7 mouse cellular contexts compared by ENCODE assay signal in the genomic region with DNA sequence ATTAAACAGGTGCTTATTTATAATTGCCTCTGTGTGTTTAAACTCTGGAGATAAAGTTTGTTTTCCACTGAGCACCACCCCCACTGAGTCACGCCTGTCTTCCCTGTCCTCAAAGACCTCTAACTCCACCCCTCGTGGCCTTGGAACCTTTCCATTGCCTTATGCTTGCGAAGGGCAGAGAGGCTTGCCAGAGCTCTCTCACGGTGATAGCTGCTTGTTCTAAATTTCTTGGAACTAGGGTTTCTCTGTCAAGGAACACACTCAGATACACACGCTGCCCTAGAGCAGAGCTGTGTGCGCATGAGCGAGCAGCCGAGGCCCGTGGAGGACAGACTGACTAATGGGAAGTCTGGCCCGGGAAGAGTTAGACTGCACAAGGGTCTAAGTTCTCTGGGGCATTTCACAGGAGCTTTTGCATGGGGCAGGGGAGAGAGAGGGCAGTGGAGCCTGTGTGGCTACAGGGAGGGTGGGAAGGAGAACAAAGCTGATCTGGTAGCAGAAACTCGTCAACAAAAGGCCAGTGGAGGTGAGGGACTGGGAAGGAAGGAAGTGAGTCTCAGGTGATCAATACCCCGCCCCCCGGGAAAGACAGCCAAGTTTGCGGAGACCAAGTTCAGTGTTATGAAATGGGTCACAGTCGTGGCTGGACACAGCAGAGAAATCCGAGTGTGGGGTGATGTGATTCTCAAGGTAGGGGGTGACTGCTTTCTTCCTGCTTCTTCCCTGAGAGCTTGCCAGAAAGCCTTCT. TPM values are rescaled to one million over a fixed set of nuclear protein-coding genes. Genes with fewer than 3 reads are reported as not detected.
DNase-seq lines count a peak whose midpoint lies in the region; ATAC-seq and TF ChIP-seq lines count a peak whose summit lies in the region.

No protein-coding gene starts in this region.

- H3K79me3 ChIP-seq in C2C12 (ENCODE audit: low read depth), result peaks cover 6% of the 10 kb centered on the region

- H3K9me3 ChIP-seq in CH12.LX (replicated peaks; ENCODE audit: low read length), result no peaks in the 10 kb centered on the region
- H3K9me3 ChIP-seq in heart, postnatal 0 days (replicated peaks; ENCODE audit: control insufficient read depth, low read length), result no peaks in the 10 kb centered on the region
- no peaks in the 10 kb centered on the region for H3K9me3 ChIP-seq in liver, postnatal 0 days (ENCODE audit: low read length)

- in situ Hi-C loops in CH12.LX (cut with MboI; ENCODE audit: low pct_ligation_motif_present, low pct_unique_long_range_greater_than_20kb, low sequenced_read_pairs), result no loop called here

- dilution Hi-C loops in CH12.LX (cut with MboI; ENCODE audit: extremely low pct_ligation_motif_present, extremely low pct_unique_long_range_greater_than_20kb, low sequenced_read_pairs), result no loop called here

- peak; percentile 92 for ATAC-seq in heart, postnatal 0 days (ENCODE audit: insufficient read depth, low read depth)
- ATAC-seq in liver, postnatal 0 days, result peak; percentile 83
- ATAC-seq in inflammation-experienced regulatory T-cells, adult 6 months, result no peak

- H3K4me2 ChIP-seq in CH12.LX (ENCODE audit: insufficient read depth, low read depth, poor library complexity, severe bottlenecking), result no peak overlapping the region
- peak overlapping the region; percentile 55 for H3K4me2 ChIP-seq in heart, postnatal 0 days (ENCODE audit: low read depth, low read length)
- H3K4me2 ChIP-seq in liver, postnatal 0 days (ENCODE audit: low read depth, low read length), result peak overlapping the region; percentile 70

- peak overlapping the region; percentile 21 for H3ac ChIP-seq in C2C12 (ENCODE audit: control insufficient read depth, insufficient read length, low read depth)

- H3K27me3 ChIP-seq in C2C12 (ENCODE audit: control insufficient read depth, insufficient read depth, insufficient read length) (no peaks in the 10 kb centered on the region), CH12.LX (replicated peaks) (no peaks in the 10 kb centered on the region)
- no peaks in the 10 kb centered on the region for H3K27me3 ChIP-seq in heart, postnatal 0 days (ENCODE audit: control insufficient read depth, insufficient read depth, low read length)
- no peaks in the 10 kb centered on the region for H3K27me3 ChIP-seq in liver, postnatal 0 days (ENCODE audit: insufficient read depth, low read length)

- peaks cover 15 to 53% of the 10 kb centered on the region in 2 experiments for H3K4me1 ChIP-seq in CH12.LX (ENCODE audit: control insufficient read depth in 1 of 2, insufficient read depth in 2 of 2)
- peaks cover 52% of the 10 kb centered on the region for H3K4me1 ChIP-seq in heart, postnatal 0 days (ENCODE audit: control insufficient read depth, insufficient read depth)
- peaks cover 29% of the 10 kb centered on the region for H3K4me1 ChIP-seq in liver, postnatal 0 days (ENCODE audit: insufficient read depth)

- no peak for TF ChIP-seq RAD21 in CH12.LX (IDR thresholded peaks at IDR 0.05; ENCODE audit: low read depth, low read length)

- WGBS in heart, postnatal 0 days, result 23% methylated on average over 16 of the region's 16 CpGs
- WGBS in liver, postnatal 0 days (ENCODE audit: insufficient replicate concordance), result 20% methylated on average over 16 of the region's 16 CpGs

- no peak overlapping the region for H3K9ac ChIP-seq in CH12.LX (ENCODE audit: insufficient read depth, low read depth)
- peak overlapping the region; percentile 43 for H3K9ac ChIP-seq in heart, postnatal 0 days (replicated peaks; ENCODE audit: low read depth, low read length)
- H3K9ac ChIP-seq in liver, postnatal 0 days (replicated peaks), result peak overlapping the region; percentile 58

- DNase-seq in CH12.LX (ENCODE audit: extremely low read depth), result no peak
- peak; percentile 42 for DNase-seq in cerebellum, adult 9-10 months
- DNase-seq in heart, postnatal 0 days (ENCODE audit: low spot score), result peak; percentile 94
- DNase-seq in liver, postnatal 0 days, result peak; percentile 70
- peak; percentile 67 for DNase-seq in yolk sac, embryonic 10.5 days (ENCODE audit: low spot score)

- H3K4me3 ChIP-seq in C2C12 (ENCODE audit: insufficient read depth, poor library complexity, severe bottlenecking), result peak overlapping the region; percentile 8
- H3K4me3 ChIP-seq in CH12.LX (replicated peaks in 1 of 3; ENCODE audit: low read depth in 2 of 3, low read length in 2 of 3, poor library complexity in 1 of 3), result peak overlapping the region in 1 of 3 experiments; percentile 33
- peak overlapping the region; percentile 12 for H3K4me3 ChIP-seq in heart, postnatal 0 days (ENCODE audit: low read depth, low read length)
- peak overlapping the region; percentile 40 for H3K4me3 ChIP-seq in liver, postnatal 0 days (ENCODE audit: low read depth, low read length)

- TF ChIP-seq EP300 in CH12.LX (IDR thresholded peaks at IDR 0.05; ENCODE audit: low read length), result no peak
- peak; percentile 80 for TF ChIP-seq EP300 in heart, postnatal 0 days (IDR thresholded peaks at IDR 0.05; ENCODE audit: low read depth)
- peak; percentile 30; the same call in 1 of the 2 replicates for TF ChIP-seq EP300 in liver, postnatal 0 days (IDR thresholded peaks at IDR 0.05; ENCODE audit: low read depth)

- H3K36me3 ChIP-seq in C2C12 (ENCODE audit: control insufficient read depth, insufficient read depth) (no peaks in the 10 kb centered on the region), CH12.LX (replicated peaks in 1 of 2; ENCODE audit: control insufficient read depth in 1 of 2, insufficient read depth in 1 of 2, low read length in 1 of 2) (peaks cover 0 to 2% of the 10 kb centered on the region in 2 experiments)
- H3K36me3 ChIP-seq in heart, postnatal 0 days (replicated peaks; ENCODE audit: control insufficient read depth, insufficient read depth, low read length), result no peaks in the 10 kb centered on the region
- H3K36me3 ChIP-seq in liver, postnatal 0 days (replicated peaks; ENCODE audit: insufficient read depth, low read length), result no peaks in the 10 kb centered on the region

- TF ChIP-seq POLR2A in CH12.LX (IDR thresholded peaks at IDR 0.05; ENCODE audit: low read depth, low read length), result no peak

- H3K79me2 ChIP-seq in C2C12 (ENCODE audit: control insufficient read depth, insufficient read depth) (peaks cover 54% of the 10 kb centered on the region), CH12.LX (replicated peaks; ENCODE audit: control insufficient read depth, extremely low read depth, insufficient read depth, poor library complexity, severe bottlenecking) (no peaks in the 10 kb centered on the region)

- H3K27ac ChIP-seq in CH12.LX (ENCODE audit: insufficient read depth, low read depth), result no peak overlapping the region
- H3K27ac ChIP-seq in heart, postnatal 0 days (ENCODE audit: low read depth), result peak overlapping the region; percentile 97
- peak overlapping the region; percentile 96 for H3K27ac ChIP-seq in liver, postnatal 0 days (ENCODE audit: low read depth)

- TF ChIP-seq CTCF in C2C12 (IDR thresholded peaks at IDR 0.05; ENCODE audit: control insufficient read depth, insufficient read depth, insufficient read length) (no peak), CH12.LX (conservative IDR thresholded peaks at IDR 0.05 in 1 of 2, IDR thresholded peaks at IDR 0.05 in 1 of 2; ENCODE audit: low read depth in 2 of 2, low read length in 2 of 2) (no peak)
- no peak for TF ChIP-seq CTCF in heart, postnatal 0 days (IDR thresholded peaks at IDR 0.05; ENCODE audit: low read depth)
- TF ChIP-seq CTCF in liver, postnatal 0 days (IDR thresholded peaks at IDR 0.05; ENCODE audit: low read depth), result no peak

TF ChIP-seq in C2C12, 6 proteins besides CTCF, POLR2A, EP300 and RAD21:
- TF ChIP-seq MAX (IDR thresholded peaks at IDR 0.05) (peak; percentile 40), FOSL1 (IDR thresholded peaks at IDR 0.05; ENCODE audit: insufficient read depth, low read length, poor library complexity, severe bottlenecking) (no peak)

TF ChIP-seq in CH12.LX, 34 proteins besides CTCF, POLR2A, EP300 and RAD21:
- TF ChIP-seq USF1 (IDR thresholded peaks at IDR 0.05; ENCODE audit: low read depth, low read length) (no peak), MAFK (IDR thresholded peaks at IDR 0.05; ENCODE audit: insufficient replicate concordance, low read length) (no peak), KAT2A (IDR thresholded peaks at IDR 0.05; ENCODE audit: insufficient replicate concordance, low read length) (no peak), POLR2AphosphoS2 (IDR thresholded peaks at IDR 0.05; ENCODE audit: low read depth, low read length) (no peak), RCOR1 (conservative IDR thresholded peaks at IDR 0.05; ENCODE audit: low read depth, low read length) (no peak), TCF12 (IDR thresholded peaks at IDR 0.05; ENCODE audit: low read depth, low read length) (no peak), UBTF (IDR thresholded peaks at IDR 0.05; ENCODE audit: low read depth, low read length) (no peak), JUND (conservative IDR thresholded peaks at IDR 0.05; ENCODE audit: low read depth, low read length) (no peak), NRF1 (IDR thresholded peaks at IDR 0.05; ENCODE audit: low read depth, low read length) (peak; percentile 59)

RNA-seq across cellular contexts. Expression of a gene that starts 51.1 kb away (rescaled TPM):
- polyA plus RNA-seq in C2C12 (2012; fragmentation: generic; extraction: Trizol) (89.1 TPM), CH12.LX (2012; ENCODE audit: insufficient read length, low read depth) (146 and 156 TPM in 2 replicates)
- total RNA-seq in CH12.LX (2012; rRNA removed) (63.7 and 65.6 TPM in 2 replicates), CH12.LX (2014; rRNA removed) (84.3 and 85.9 TPM in 2 replicates)
- 9.2 and 16.9 TPM in 2 replicates for total RNA-seq in heart, postnatal 0 days (2014; rRNA removed; ENCODE audit: low replicate concordance)
- polyA plus RNA-seq in heart, postnatal 0 days (2015; fragmentation: Nextera tagmentation; extraction: Ambion mirVana), result 10.1 and 11.0 TPM in 2 replicates
- 9.8 and 13.4 TPM in 2 replicates for polyA plus RNA-seq in liver, postnatal 0 days (2015; fragmentation: Nextera tagmentation; extraction: Ambion mirVana)
- 10 to 100 TPM in 2 of 3 experiments, 1 to 10 TPM in 1; 9.7 to 16.7 (median 11.3) TPM for polyA plus RNA-seq in inflammation-experienced regulatory T-cells, adult 6 months (2017; shearing (Covaris generic))
